Mouse (Mus musculus) myocyte (in vitro differentiated cells): Measurements from ENCODE around the gene Tuba1b.

Experiments
- POLR2A ChIP-seq: IDR thresholded peaks from one replicate; pipeline ENCODE4 v1.6.1; 2011; ENCODE audit warnings: low read depth, mild to moderate bottlenecking, control low read depth, moderate library complexity; ENCODE audit not compliant: insufficient read length
- TCF3 ChIP-seq: IDR thresholded peaks from one replicate; pipeline ENCODE4 v1.6.1; 2011; ENCODE audit warnings: low read depth, control low read depth; ENCODE audit not compliant: insufficient read length
- USF1 ChIP-seq: IDR thresholded peaks from one replicate; pipeline ENCODE4 v1.6.1; 2011; ENCODE audit warnings: low read depth, mild to moderate bottlenecking, control low read depth, moderate library complexity

DNA sequence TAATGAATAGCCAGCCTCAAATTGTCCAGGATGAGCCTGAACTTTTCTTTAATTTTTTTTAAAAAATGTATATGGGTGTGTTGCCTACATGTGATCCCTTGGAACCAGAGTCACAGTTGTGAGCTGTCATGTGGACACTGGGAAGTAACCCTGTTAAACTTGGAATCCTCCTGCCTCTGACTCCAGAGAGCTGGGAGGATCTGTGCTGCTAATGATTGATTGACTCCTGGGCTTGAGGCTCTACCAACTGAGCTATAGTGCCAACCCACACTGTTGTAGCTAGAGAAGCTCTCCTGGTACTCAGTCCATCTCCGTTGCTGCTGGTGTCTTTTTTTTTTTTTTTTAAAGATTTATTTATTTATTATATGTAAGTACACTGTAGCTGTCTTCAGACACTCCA, 50.3 kb downstream of the Tuba1b start:
- TF ChIP-seq POLR2A = no peak
- no peak for TF ChIP-seq USF1
- no peak for TF ChIP-seq TCF3
